Comparison of ENCODE assay signal across 8 mouse cellular contexts in the genomic region with DNA sequence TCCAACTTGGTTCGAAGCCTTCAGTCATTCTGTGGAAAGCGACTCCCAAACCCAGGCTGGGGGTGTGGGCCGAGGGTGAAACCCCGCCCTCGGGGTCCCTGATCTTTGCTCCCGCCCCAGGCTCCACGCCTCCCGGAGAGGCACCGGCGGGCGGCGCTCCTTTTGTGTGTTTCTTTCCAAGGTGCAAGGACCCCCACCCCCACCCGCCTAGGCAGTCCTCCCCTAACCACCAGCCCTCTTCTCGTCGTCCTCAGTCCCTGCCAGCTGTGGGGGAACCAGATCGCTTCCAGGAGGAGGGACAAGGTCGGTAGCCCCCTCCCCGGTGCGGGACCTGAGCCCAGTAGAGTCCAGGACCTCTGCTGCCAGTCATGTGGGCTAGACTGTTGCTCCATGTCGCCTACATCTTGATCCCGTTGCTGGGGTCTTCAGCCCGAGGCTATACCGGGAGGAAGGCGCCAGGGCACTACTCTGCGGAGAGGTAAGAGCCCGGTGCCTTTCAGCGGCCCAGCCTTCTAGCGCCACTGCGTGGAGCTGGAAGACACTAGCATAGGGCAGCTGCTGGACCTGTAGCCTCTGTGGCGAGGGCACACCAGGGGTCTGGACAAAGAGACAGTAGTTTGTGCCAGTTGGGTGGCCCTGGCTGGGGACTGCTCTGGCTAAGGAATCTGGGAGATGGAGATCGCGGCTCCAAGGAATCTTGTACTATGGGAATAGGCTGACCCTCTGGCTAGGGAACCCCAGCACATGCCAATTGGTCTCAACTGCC. TPM values are rescaled to one million over a fixed set of nuclear protein-coding genes. Genes with fewer than 3 reads are reported as not detected.
DNase-seq lines count a peak whose midpoint lies in the region; ATAC-seq and TF ChIP-seq lines count a peak whose summit lies in the region.

A gene (plus strand): TSS at position 108 of the 766 bp plus-strand sequence.

- H3K27me3 ChIP-seq in erythroblast, embryonic 14.5 days (ENCODE audit: control insufficient read depth) = no peaks in the 10 kb centered on the region
- no peaks in the 10 kb centered on the region; the same call in 1 of the 2 replicates for H3K27me3 ChIP-seq in liver, embryonic 15.5 days
- no peaks in the 10 kb centered on the region for H3K27me3 ChIP-seq in neural tube, embryonic 14.5 days (ENCODE audit: control insufficient read depth, insufficient read depth, low read length)

- TF ChIP-seq CTCF in brain, embryonic 14.5 days (IDR thresholded peaks at IDR 0.05; ENCODE audit: borderline replicate concordance, extremely low read depth, insufficient read depth, insufficient read length) = peak; percentile 34; the same call in 1 of the 2 replicates

- H3K4me3 ChIP-seq in erythroblast, embryonic 14.5 days (replicated peaks) = peak within 1 kb of the TSS; percentile 73
- peak within 1 kb of the TSS; percentile 61 for H3K4me3 ChIP-seq in liver, embryonic 15.5 days (replicated peaks)
- H3K4me3 ChIP-seq in neural tube, embryonic 14.5 days (ENCODE audit: low read depth, low read length) = peak within 1 kb of the TSS; percentile 35

- no peak for TF ChIP-seq POLR2A in brain, embryonic 14.5 days (IDR thresholded peaks at IDR 0.05; ENCODE audit: borderline replicate concordance, extremely low read depth, insufficient read depth, insufficient read length, poor library complexity, severe bottlenecking)

- intact Hi-C loops in heart, postnatal 14 days (cut with DNase I) = no loop called here

- ATAC-seq in liver, embryonic 15.5 days (ENCODE audit: insufficient read depth) = peak; percentile 84
- peak; percentile 83 for ATAC-seq in neural tube, embryonic 14.5 days (ENCODE audit: low read depth)

- H3K27ac ChIP-seq in liver, embryonic 15.5 days (replicated peaks) = peak within 1 kb of the TSS; percentile 60
- H3K27ac ChIP-seq in neural tube, embryonic 14.5 days (ENCODE audit: low read depth, low read length) = no peak within 1 kb of the TSS

- peak; percentile 16 for DNase-seq in ES-CJ7 (ENCODE audit: low read depth, low spot score)
- peak; percentile 63 for DNase-seq in brain, embryonic 14.5 days (ENCODE audit: low read depth)
- peak; percentile 30 to 50 for DNase-seq in heart, postnatal 14 days
- peak; percentile 56 to 80 for DNase-seq in kidney, postnatal 36 days
- peak; percentile 52 to 63 for DNase-seq in thymus, postnatal 36 days

- H3K4me2 ChIP-seq in liver, embryonic 15.5 days = peak within 1 kb of the TSS; percentile 96
- peak within 1 kb of the TSS; percentile 87 for H3K4me2 ChIP-seq in neural tube, embryonic 14.5 days (ENCODE audit: low read depth, low read length)

- peaks cover 57% of the 10 kb centered on the region for H3K4me1 ChIP-seq in erythroblast, embryonic 14.5 days (ENCODE audit: control insufficient read depth)
- H3K4me1 ChIP-seq in liver, embryonic 15.5 days (replicated peaks) = peaks cover 59% of the 10 kb centered on the region
- peaks cover 8% of the 10 kb centered on the region for H3K4me1 ChIP-seq in neural tube, embryonic 14.5 days (ENCODE audit: control insufficient read depth, insufficient read depth, low read length)

- H3K9ac ChIP-seq in liver, embryonic 15.5 days = peak within 1 kb of the TSS; percentile 74
- H3K9ac ChIP-seq in neural tube, embryonic 14.5 days (replicated peaks; ENCODE audit: low read depth, low read length) = peak within 1 kb of the TSS; percentile 48

- H3K9me3 ChIP-seq in erythroblast, embryonic 14.5 days (ENCODE audit: control insufficient read depth, low read length) = no peaks in the 10 kb centered on the region
- H3K9me3 ChIP-seq in liver, embryonic 15.5 days (replicated peaks) = no peaks in the 10 kb centered on the region
- no peaks in the 10 kb centered on the region for H3K9me3 ChIP-seq in neural tube, embryonic 14.5 days (ENCODE audit: control insufficient read depth, low read length)

- peaks cover 44% of the 10 kb centered on the region for H3K36me3 ChIP-seq in erythroblast, embryonic 14.5 days (ENCODE audit: control insufficient read depth)
- H3K36me3 ChIP-seq in liver, embryonic 15.5 days (replicated peaks) = peaks cover 28% of the 10 kb centered on the region
- H3K36me3 ChIP-seq in neural tube, embryonic 14.5 days (ENCODE audit: control insufficient read depth, insufficient read depth, low read length) = peaks cover 11% of the 10 kb centered on the region

- 3% methylated on average over 32 of the region's 32 CpGs for WGBS in liver, embryonic 15.5 days (ENCODE audit: insufficient replicate concordance)
- WGBS in neural tube, embryonic 14.5 days = 2% methylated on average over 31 of the region's 32 CpGs

RNA-seq across cellular contexts. Expression of the gene that starts here (rescaled TPM):
- polyA plus RNA-seq in brain, embryonic 14.5 days (2012; rRNA removed) = 1.1 TPM in 2 replicates
- polyA plus RNA-seq in erythroblast, embryonic 14.5 days (2012) = 0.11 and 0.12 TPM in 2 replicates
- under 1 TPM in 1 of 2 experiments, not detected in 1; 0.45 TPM for total RNA-seq in heart, postnatal 14 days (2021)
- 11.8 and 11.9 TPM in 2 replicates for polyA plus RNA-seq in liver, embryonic 15.5 days (2015; fragmentation: Nextera tagmentation; extraction: Ambion mirVana)
- polyA plus RNA-seq in neural tube, embryonic 14.5 days (2014; fragmentation: Nextera tagmentation; extraction: Ambion mirVana) = 1.2 and 1.7 TPM in 2 replicates

Comparison
In these comparisons a context has a peak if more than half of its experiments do, and no peak if none do; other contexts are left out.
1. Peak in DNase-seq in heart, postnatal 14 days; RNA of the gene not detected or under 1 TPM.
2. DNase-seq: peak in every context shown above with its lines; median percentile 68 in kidney, postnatal 36 days; 63 in brain, embryonic 14.5 days; 58 in thymus, postnatal 36 days; 40 in heart, postnatal 14 days; 16 in ES-CJ7.